Mouse (Mus musculus): ENCODE data around the gene Tns3.

- no peak for TF ChIP-seq CTCF (IDR thresholded peaks at IDR 0.05; ENCODE audit: extremely low read depth, insufficient read depth, low read length)
- TF ChIP-seq POLR2A (IDR thresholded peaks at IDR 0.05; ENCODE audit: extremely low read depth, insufficient read depth, low read length) = no peak
These were observed 106.1 kb downstream of the Tns3 start for GRCm38 (mm10) chr11:8558258-8558657.
